Comparison of ENCODE assay signal across 20 mouse cellular contexts in the genomic region with DNA sequence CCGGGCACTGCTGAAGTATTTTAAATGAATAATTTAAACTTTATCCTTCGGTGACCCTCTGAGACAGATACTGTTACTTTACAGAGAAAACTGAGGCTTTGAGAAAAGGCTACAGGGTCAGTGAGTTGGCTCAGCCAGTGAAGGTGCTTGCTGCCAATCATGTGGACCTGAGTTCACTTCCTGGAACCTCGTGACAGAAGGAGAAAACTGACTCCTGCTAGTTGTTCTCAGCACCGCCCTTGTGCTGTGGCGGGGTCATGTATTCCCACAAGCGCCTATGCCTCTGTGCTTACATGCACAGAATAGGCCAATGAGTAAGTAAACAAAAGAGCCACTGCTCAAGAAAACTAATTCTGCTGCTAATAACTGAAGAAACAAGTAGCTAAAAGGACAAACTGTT. TPM values are rescaled to one million over a fixed set of nuclear protein-coding genes. Genes with fewer than 3 reads are reported as not detected.
DNase-seq lines count a peak whose midpoint lies in the region; ATAC-seq lines count a peak whose summit lies in the region.
"Had no signal": no experiment of that assay in that cellular context is flagged by ENCODE, and none has a peak within 500 bp of the region (broad histone marks: within the 10 kb centered on the region; RNA-seq: fewer than 3 reads in every experiment).

No protein-coding gene starts in this region.

- H3K4me2 ChIP-seq in forebrain, embryonic 14.5 days (ENCODE audit: low read length): no peak overlapping the region
- H3K4me2 ChIP-seq: embryonic facial prominence, embryonic 13.5 days; forebrain, embryonic 12.5 days; heart, embryonic 13.5 days; hindbrain, embryonic 12.5 days had no signal

- no peak for ATAC-seq in forebrain, embryonic 14.5 days
- ATAC-seq: forebrain, postnatal 0 days; hindbrain, embryonic 16.5 days had no signal

- no peaks in the 10 kb centered on the region for H3K36me3 ChIP-seq in forebrain, embryonic 14.5 days (ENCODE audit: control insufficient read depth, insufficient read depth, low read length)
- H3K36me3 ChIP-seq in limb, embryonic 10.5 days: no peaks in the 10 kb centered on the region
- H3K36me3 ChIP-seq: embryonic facial prominence, embryonic 13.5 days; forebrain, embryonic 12.5 days; G1E; heart, embryonic 13.5 days; hindbrain, embryonic 12.5 days had no signal

- H3K4me3 ChIP-seq in forebrain, embryonic 14.5 days (ENCODE audit: low read depth, low read length): no peak overlapping the region
- no peak overlapping the region for H3K4me3 ChIP-seq in limb, embryonic 10.5 days
- H3K4me3 ChIP-seq: embryonic facial prominence, embryonic 13.5 days; forebrain, embryonic 12.5 days; heart, embryonic 13.5 days; hindbrain, embryonic 12.5 days had no signal

- H3K4me1 ChIP-seq in forebrain, embryonic 14.5 days (ENCODE audit: control insufficient read depth, insufficient read depth, low read length): no peaks in the 10 kb centered on the region
- H3K4me1 ChIP-seq in limb, embryonic 10.5 days: no peaks in the 10 kb centered on the region
- H3K4me1 ChIP-seq: embryonic facial prominence, embryonic 13.5 days; forebrain, embryonic 12.5 days; hindbrain, embryonic 12.5 days had no signal

- DNase-seq in kidney, adult 18-20 months: peak; percentile 22
- DNase-seq in kidney, postnatal 10 days: no peak
- peak; percentile 52 to 58 for DNase-seq in kidney, postnatal 36 days
- no peak for DNase-seq in kidney, adult 11 months
- DNase-seq in ZHBTc4 (ENCODE audit: low read depth, low spot score): peak; percentile 25
- DNase-seq in forebrain, embryonic 14.5 days (ENCODE audit: low spot score): no peak
- no peak for DNase-seq in limb, embryonic 10.5 days (ENCODE audit: low spot score)
- DNase-seq: adrenal gland, postnatal 14 days; cerebellum, adult 11-12 months; cerebellum, adult 9-11 months; cerebellum, postnatal 36 days; forebrain, postnatal 0 days; gastrocnemius, postnatal 14 days; heart, postnatal 4 days had no signal

- H3K27ac ChIP-seq in forebrain, embryonic 14.5 days (ENCODE audit: low read depth, low read length): no peak overlapping the region
- no peak overlapping the region for H3K27ac ChIP-seq in limb, embryonic 10.5 days
- H3K27ac ChIP-seq: embryonic facial prominence, embryonic 13.5 days; forebrain, embryonic 12.5 days; heart, embryonic 13.5 days; hindbrain, embryonic 12.5 days had no signal

- H3K9me3 ChIP-seq in forebrain, embryonic 14.5 days (replicated peaks; ENCODE audit: control insufficient read depth, low read length): no peaks in the 10 kb centered on the region
- no peaks in the 10 kb centered on the region for H3K9me3 ChIP-seq in limb, embryonic 10.5 days (replicated peaks)
- H3K9me3 ChIP-seq: embryonic facial prominence, embryonic 13.5 days; forebrain, embryonic 12.5 days; G1E; heart, embryonic 13.5 days; hindbrain, embryonic 12.5 days had no signal

- WGBS in forebrain, embryonic 14.5 days: 69% methylated on average over 6 of the region's 6 CpGs
- 77% methylated on average over 6 of the region's 6 CpGs for WGBS in limb, embryonic 10.5 days

- H3K9ac ChIP-seq in forebrain, embryonic 14.5 days (ENCODE audit: low read length): no peak overlapping the region
- H3K9ac ChIP-seq: embryonic facial prominence, embryonic 13.5 days; forebrain, embryonic 12.5 days; forebrain, postnatal 0 days; heart, embryonic 13.5 days; hindbrain, embryonic 12.5 days had no signal

- no peaks in the 10 kb centered on the region for H3K27me3 ChIP-seq in forebrain, embryonic 14.5 days (replicated peaks; ENCODE audit: control insufficient read depth, insufficient read depth, low read length)
- no peaks in the 10 kb centered on the region; the same call in 1 of the 2 replicates for H3K27me3 ChIP-seq in limb, embryonic 10.5 days (ENCODE audit: low read depth, poor library complexity, severe bottlenecking)
- H3K27me3 ChIP-seq: embryonic facial prominence, embryonic 13.5 days; forebrain, embryonic 12.5 days; heart, embryonic 13.5 days; hindbrain, embryonic 12.5 days had no signal

RNA-seq across cellular contexts. Expression of a gene that starts 17.4 kb away (rescaled TPM):
- polyA plus RNA-seq in forebrain, embryonic 14.5 days (2014; fragmentation: Nextera tagmentation; extraction: Ambion mirVana): 5.0 and 6.7 TPM in 2 replicates
- 1.4 and 1.7 TPM in 2 replicates for polyA plus RNA-seq in limb, embryonic 10.5 days (2016; fragmentation: Nextera tagmentation; extraction: Ambion mirVana)

Comparison
In these comparisons a context has a peak if more than half of its experiments do, and no peak if none do; other contexts are left out.
1. DNase-seq: peak in kidney, adult 18-20 months (single experiment), kidney, postnatal 36 days (2 of 2) and ZHBTc4 (single experiment); none in kidney, postnatal 10 days (single experiment), kidney, adult 11 months (single experiment), forebrain, embryonic 14.5 days (single experiment) and limb, embryonic 10.5 days (single experiment).